Mouse (Mus musculus) olfactory bulb, adult 2 months (tissue): ENCODE data around the gene Gpr143. TPM values are rescaled to one million over a fixed set of nuclear protein-coding genes. Genes with fewer than 3 reads are reported as not detected.

Experiments
- H3K27ac ChIP-seq: fragments of 200-500 bp; 2 replicates; pipeline ENCODE4 v1.5.1; 2012; ENCODE audit warnings: low read depth, low read length; ENCODE audit not compliant: insufficient read depth
- H3K4me1 ChIP-seq: fragments of 200-500 bp; 2 replicates; pipeline ENCODE4 v1.6.1; 2012; ENCODE audit warnings: low read length; ENCODE audit not compliant: control insufficient read depth, insufficient read depth
- H3K4me3 ChIP-seq: fragments of 200-500 bp; 2 replicates; pipeline ENCODE4 v1.5.1; 2012; ENCODE audit warnings: mild to moderate bottlenecking, low read depth, low read length, moderate library complexity; ENCODE audit not compliant: insufficient read depth
- CTCF ChIP-seq: fragments of 200-500 bp; IDR thresholded peaks from 2 replicates; pipeline ENCODE4 v1.5.1; 2012; ENCODE audit warnings: low read depth, mild to moderate bottlenecking, low read length, moderate library complexity; ENCODE audit not compliant: insufficient read depth
- POLR2A ChIP-seq: fragments of 200-500 bp; IDR thresholded peaks from 2 replicates; pipeline ENCODE4 v1.6.1; 2012; ENCODE audit warnings: mild to moderate bottlenecking, low read depth, low read length, moderate library complexity; ENCODE audit not compliant: insufficient read depth
- WGBS: fragments of 180-500 bp; shearing (Covaris S2); methylation state at CpG from one replicate; pipeline ENCODE4 v1.1.7; 2018; 5-methylcytosine and 5-hydroxymethylcytosine counted together
- polyA plus RNA-seq: library from polyadenylated mRNA; stranded (reverse); fragments of >200 nt; gene quantifications from 2 replicates; pipeline ENCODE4 v1.2.4, GENCODE M21; 2012; ENCODE audit warnings: low replicate concordance; ENCODE audit not compliant: missing spikeins, insufficient read depth, insufficient read length

Gene Gpr143
- polyA plus RNA-seq: not detected in 2 replicates

DNA sequence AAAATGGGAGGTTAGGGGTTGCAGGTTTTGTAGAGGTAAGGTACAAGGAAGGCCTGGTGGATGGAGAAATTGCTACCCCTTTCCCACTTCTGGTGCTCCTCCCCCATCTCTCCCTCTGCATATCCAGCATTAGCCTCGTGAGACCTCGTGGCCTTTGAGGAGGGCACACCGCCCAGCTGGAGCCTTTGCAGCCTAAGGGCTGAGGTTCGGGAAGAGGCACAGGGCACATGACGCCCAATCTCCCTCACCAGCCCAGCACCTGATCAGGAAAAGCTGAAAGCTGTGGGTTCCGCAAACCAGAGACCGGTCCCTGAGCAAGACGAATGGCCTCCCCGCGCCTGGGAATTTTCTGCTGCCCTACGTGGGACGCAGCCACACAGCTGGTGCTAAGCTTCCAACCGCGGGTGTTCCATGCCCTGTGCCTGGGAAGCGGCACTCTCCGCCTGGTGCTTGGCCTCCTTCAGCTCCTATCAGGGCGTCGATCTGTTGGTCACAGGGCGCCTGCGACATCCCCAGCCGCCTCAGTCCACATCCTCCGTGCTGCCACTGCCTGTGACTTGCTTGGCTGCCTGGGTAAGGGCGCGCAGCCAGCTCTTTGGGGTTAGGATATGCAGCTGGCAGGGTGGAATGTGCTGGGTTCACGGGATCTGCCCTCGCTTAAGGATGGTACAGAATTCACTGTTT, at the start of gene Gpr143:
Gpr143 (plus strand) TSS at position 202 of the 684 bp plus-strand sequence.
- TF ChIP-seq CTCF (no peak), POLR2A (no peak)
- H3K27ac ChIP-seq: no peak within 1 kb of the TSS
- H3K4me3 ChIP-seq: peak within 1 kb of the TSS; percentile 23
- 21% methylated on average over 26 of the region's 26 CpGs for WGBS
- peaks cover 6% of the 10 kb centered on the region; the same call in 1 of the 2 replicates for H3K4me1 ChIP-seq

DNA sequence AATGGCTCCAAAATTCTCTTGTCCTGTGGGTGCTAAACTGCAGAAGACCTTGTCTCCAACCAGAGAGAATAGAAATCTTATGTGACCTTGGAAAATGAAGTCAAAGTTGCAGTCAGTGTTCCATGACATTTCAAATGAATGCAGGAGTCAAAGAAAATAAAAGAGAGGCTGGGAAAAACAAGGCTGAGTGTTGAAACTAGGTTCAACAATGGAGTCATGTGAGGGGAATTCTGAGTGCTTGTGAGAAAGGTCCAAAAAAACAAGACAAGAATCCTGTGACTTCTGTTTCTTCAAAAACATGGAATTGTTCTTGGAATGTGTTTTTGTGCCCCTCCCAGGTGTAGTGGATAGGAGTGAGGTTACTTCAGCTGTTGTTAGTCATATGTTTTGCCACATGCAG, 46.4 kb upstream of the Gpr143 start:
- Histone ChIP-seq H3K27ac (no peak overlapping the region), H3K4me3 (no peak overlapping the region), H3K4me1 (no peaks in the 10 kb centered on the region)
- TF ChIP-seq CTCF: no peak
- TF ChIP-seq POLR2A: no peak

DNA sequence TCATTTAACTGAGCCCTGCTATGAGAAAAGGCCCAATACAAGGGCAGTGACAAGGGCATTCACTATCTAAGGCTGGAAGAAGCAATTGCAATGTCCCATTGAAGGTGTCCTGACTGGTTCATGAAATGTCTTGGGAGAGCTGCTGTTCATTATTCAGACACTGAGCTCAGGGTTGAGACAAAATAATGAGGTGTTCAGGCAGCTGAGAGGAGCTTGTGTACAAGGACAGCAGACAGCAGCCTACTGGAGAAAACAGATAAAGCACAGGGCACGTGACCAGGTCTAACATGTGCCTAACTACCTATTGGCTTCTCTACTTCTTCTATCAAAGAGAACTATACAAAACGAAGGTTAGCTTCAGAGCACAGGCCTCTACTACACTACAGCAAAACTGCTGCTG, 43.5 kb upstream of the Gpr143 start:
- 52% methylated on average over 2 of the region's 2 CpGs for WGBS
- no peak for TF ChIP-seq POLR2A
- TF ChIP-seq CTCF: no peak
- Histone ChIP-seq H3K4me1 (no peaks in the 10 kb centered on the region), H3K4me3 (no peak overlapping the region), H3K27ac (no peak overlapping the region)

DNA sequence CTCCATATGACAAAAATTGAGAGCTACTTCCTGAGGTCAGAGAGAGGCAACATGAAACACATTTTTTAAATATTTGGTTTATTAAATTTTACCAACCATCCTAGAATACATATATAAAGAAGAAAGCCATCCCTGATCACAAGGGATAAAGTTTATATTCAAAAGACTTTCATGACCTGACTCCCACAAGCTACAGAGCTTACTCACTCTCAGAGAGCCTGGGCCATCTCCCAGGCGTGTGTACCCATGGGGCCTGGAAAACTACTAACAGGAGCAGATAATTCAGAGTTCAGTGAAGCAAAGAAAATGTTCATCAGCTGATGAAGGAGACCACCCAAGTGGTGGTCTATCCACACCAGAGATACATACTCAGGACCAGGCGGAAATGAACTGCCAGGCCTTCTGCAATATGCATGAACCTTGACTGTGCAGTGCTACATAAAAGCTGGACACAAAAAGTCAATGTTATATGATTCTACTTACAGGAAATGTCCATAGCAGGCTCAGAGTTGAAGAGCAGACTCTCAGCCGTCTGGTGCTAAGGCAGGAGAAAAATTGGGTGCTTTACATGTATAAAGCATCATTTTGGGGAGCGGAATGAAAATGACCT, 42.9 kb upstream of the Gpr143 start:
- 89% methylated on average over 4 of the region's 4 CpGs for WGBS
- no peaks in the 10 kb centered on the region for H3K4me1 ChIP-seq
- no peak overlapping the region for H3K27ac ChIP-seq
- TF ChIP-seq CTCF: no peak
- TF ChIP-seq POLR2A: no peak
- no peak overlapping the region for H3K4me3 ChIP-seq

DNA sequence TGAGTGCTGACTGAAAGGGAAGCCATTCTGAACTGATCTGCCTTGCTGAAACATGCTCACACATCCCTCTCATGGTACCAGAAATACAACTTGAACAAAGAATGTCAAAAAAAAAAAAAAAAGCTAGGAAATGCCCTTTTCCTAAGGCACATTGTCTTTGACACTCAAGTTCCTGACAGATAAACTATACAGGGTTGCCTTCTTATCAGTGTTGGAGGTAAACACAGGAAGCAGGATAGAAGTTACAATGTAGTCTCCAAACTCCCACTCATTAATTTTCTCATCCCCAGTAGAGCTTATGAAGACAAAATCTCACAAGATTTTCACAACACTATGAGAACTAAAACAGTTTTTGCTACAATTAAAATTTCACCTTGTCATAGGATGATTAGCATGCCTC, 38.1 kb upstream of the Gpr143 start:
- Histone ChIP-seq H3K27ac (no peak overlapping the region), H3K4me3 (no peak overlapping the region), H3K4me1 (no peaks in the 10 kb centered on the region)
- no peak for TF ChIP-seq CTCF
- no peak for TF ChIP-seq POLR2A

DNA sequence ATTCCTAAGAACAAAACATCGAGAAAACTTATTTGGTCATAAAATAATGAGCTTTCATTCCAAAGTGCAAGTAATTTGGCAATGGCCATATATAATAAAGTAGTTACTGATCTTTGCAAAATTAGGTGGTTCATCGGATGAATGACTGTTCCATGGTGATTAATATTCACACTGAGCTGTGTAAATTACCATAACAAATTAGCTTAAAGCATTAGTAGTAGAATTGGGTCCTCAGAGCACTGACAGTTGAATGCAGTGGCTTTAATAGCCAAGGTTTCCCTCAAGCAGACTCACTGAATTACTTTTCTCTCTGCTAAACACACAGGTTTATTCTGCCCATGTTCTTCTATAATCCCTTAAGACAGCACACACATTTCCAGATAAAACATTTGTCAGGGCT, 35.8 kb upstream of the Gpr143 start:
- WGBS: 59% methylated on average over 2 of the region's 2 CpGs
- TF ChIP-seq POLR2A (no peak), CTCF (no peak)
- Histone ChIP-seq H3K4me3 (no peak overlapping the region), H3K4me1 (no peaks in the 10 kb centered on the region), H3K27ac (no peak overlapping the region)

DNA sequence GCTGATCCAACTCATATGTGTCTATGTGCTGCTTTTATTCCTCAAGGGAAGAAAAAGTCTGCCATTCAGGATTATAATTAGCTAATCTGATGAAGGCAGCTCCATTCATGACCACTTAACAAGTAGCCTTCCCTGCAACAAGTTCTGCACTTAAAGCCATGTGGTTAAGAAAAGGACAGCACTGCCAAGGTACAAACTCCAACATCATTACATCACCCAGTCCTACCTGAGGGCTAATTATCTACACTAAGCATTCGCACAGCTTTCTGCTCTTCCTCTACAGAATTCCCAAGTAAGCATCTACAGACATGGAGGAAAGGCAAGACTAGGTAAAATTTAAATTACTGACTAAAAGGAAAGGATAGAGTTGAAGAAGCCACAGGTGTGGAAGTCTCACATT, 25.9 kb upstream of the Gpr143 start:
- H3K4me1 ChIP-seq: no peaks in the 10 kb centered on the region
- no peak for TF ChIP-seq CTCF
- TF ChIP-seq POLR2A: no peak
- 88% methylated on average over 1 of the region's 1 CpGs for WGBS
- no peak overlapping the region for H3K27ac ChIP-seq
- no peak overlapping the region for H3K4me3 ChIP-seq

DNA sequence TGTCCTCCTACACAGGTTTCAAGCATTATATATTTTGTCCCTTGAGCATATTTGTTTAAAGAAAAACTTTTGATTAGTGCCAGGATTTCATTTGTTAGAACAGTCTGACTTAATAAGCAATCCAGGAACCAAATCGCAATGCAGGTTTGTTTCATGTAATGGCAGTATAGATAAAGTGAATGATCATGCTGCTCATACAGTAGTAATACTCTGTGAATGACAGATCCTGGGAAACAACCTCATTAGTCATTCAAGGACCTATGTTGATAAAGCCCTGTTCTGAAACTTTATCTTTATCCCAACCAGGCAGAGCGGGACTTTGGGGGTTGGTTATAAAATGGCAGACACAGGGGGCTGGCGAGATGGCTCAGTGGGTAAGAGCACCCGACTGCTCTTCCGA, 25.4 kb upstream of the Gpr143 start:
- WGBS: 95% methylated on average over 5 of the region's 5 CpGs
- Histone ChIP-seq H3K4me1 (no peaks in the 10 kb centered on the region), H3K4me3 (no peak overlapping the region), H3K27ac (no peak overlapping the region)
- no peak for TF ChIP-seq CTCF
- no peak for TF ChIP-seq POLR2A

DNA sequence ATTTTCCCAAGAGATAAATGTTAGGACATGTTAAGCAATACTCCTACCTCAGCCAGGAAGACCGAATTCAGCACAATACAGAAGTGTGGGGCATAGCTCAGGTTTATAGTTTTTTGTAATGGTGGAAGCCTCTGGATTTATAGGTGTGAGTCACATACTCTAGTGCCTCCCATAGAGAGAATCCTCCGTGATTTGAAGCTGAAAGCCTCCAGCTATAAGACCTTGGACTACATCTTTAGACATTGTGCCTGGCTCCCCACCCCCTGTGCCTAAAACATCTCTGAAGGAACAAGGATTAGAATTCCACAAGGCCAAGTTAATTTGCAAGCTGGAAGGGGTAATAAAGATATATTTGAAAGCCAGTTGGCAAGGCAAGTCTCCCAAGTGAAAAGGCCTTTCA, 19.3 kb upstream of the Gpr143 start:
- no peaks in the 10 kb centered on the region for H3K4me1 ChIP-seq
- no peak overlapping the region; the same call in 1 of the 2 replicates for H3K27ac ChIP-seq
- 42% methylated on average over 2 of the region's 2 CpGs for WGBS
- TF ChIP-seq CTCF (no peak), POLR2A (no peak)
- no peak overlapping the region for H3K4me3 ChIP-seq

DNA sequence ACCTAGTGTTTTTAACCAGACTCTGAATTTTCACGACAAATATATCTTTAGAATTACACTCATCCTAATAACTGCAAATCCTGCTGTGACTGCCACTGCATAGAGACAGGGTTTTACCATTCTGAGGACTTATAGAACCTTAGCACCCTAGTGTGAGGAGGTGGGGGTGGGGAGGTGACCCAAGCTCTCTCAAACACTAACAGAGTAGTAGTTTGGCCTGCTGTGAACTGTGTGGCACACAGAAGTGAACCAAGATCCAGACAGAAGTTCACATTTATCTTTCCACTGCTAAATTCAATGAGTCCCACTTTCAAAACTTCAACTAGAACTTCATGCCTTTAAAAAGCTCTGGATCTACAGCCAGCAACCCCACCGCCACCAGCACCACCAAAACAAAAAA, 18.9 kb upstream of the Gpr143 start:
- TF ChIP-seq CTCF: no peak
- no peak for TF ChIP-seq POLR2A
- no peak overlapping the region; the same call in 1 of the 2 replicates for H3K27ac ChIP-seq
- 62% methylated on average over 2 of the region's 2 CpGs for WGBS

DNA sequence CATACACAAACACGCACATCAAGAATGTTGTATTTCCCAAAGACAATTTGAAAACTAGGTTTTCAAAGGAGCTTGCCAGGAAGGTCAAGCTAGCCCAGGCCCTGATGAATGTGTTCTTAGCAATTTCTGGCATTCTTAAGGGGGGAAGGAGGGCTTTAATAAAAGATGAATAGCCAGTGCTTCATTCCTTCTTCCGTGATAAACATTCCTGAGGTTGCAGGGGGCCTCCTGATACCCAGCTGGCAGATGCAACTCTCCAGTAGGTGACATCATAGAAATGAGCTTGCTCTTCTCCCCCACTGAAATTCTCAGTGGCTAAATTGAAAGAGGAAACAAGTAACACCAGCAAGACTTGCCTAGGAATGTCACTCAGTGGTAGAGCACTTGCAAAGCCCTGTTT, 17.6 kb upstream of the Gpr143 start:
- H3K4me1 ChIP-seq: 0 out of 2 replicates have a peak, but pooled peaks cover 4% of the 10 kb centered on the region
- 62% methylated on average over 2 of the region's 2 CpGs for WGBS
- TF ChIP-seq POLR2A (no peak), CTCF (no peak)
- H3K4me3 ChIP-seq: no peak overlapping the region
- H3K27ac ChIP-seq: no peak overlapping the region

More for the DNA sequence above, 18.9 kb upstream of the Gpr143 start:
- Histone ChIP-seq H3K4me3 (no peak overlapping the region), H3K4me1 (no peaks in the 10 kb centered on the region)
